Mouse (Mus musculus) layer of hippocampus, adult 11-12 months (tissue): Measurements from ENCODE around the gene Lrtm2.

Experiments
- DNase-seq: peaks from one replicate; pipeline ENCODE4 v3.0.0; 2022; ENCODE audit warnings: low spot score

Gene Lrtm2

GRCm38 (mm10) chr6:119333831-119334230 is 3.3 kb upstream of the Lrtm2 start:
- no peak for DNase-seq

GRCm38 (mm10) chr6:119333202-119333601 is 2.6 kb upstream of the Lrtm2 start:
- DNase-seq: no peak

- no peak for DNase-seq
Measured at GRCm38 (mm10) chr6:119332111-119332510, 1.5 kb upstream of the Lrtm2 start.

- peak; percentile 47 for DNase-seq
Measured at GRCm38 (mm10) chr6:119329936-119330335, 630 bp downstream of the Lrtm2 start.

- peak; percentile 89 for DNase-seq
Measured at GRCm38 (mm10) chr6:119329215-119329714, 1.3 kb downstream of the Lrtm2 start.

GRCm38 (mm10) chr6:119328521-119329115 is 1.9 kb downstream of the Lrtm2 start:
- peak; percentile 47 for DNase-seq

GRCm38 (mm10) chr6:119326541-119326940 is 4.0 kb downstream of the Lrtm2 start:
- no peak for DNase-seq

- no peak for DNase-seq
Measured at GRCm38 (mm10) chr6:119325978-119326377, 4.6 kb downstream of the Lrtm2 start.

GRCm38 (mm10) chr6:119324776-119325175 is 5.8 kb downstream of the Lrtm2 start:
- no peak for DNase-seq

GRCm38 (mm10) chr6:119321752-119322151 is 8.8 kb downstream of the Lrtm2 start:
- DNase-seq: peak; percentile 40

GRCm38 (mm10) chr6:119320481-119320880 is 10.1 kb downstream of the Lrtm2 start:
- no peak for DNase-seq

- DNase-seq: no peak
Measured at GRCm38 (mm10) chr6:119319358-119319757, 11.2 kb downstream of the Lrtm2 start.

- DNase-seq: no peak
Measured at GRCm38 (mm10) chr6:119318732-119319131, 11.8 kb downstream of the Lrtm2 start.

- DNase-seq: no peak
Measured at GRCm38 (mm10) chr6:119314751-119315476, 15.7 kb downstream of the Lrtm2 start.

GRCm38 (mm10) chr6:119313588-119314375 is 16.8 kb downstream of the Lrtm2 start:
- no peak for DNase-seq

GRCm38 (mm10) chr6:119313096-119313495 is 17.5 kb downstream of the Lrtm2 start:
- no peak for DNase-seq

- DNase-seq: no peak
Measured at GRCm38 (mm10) chr6:119312381-119312780, 18.2 kb downstream of the Lrtm2 start.

GRCm38 (mm10) chr6:119310176-119310575 is 20.4 kb downstream of the Lrtm2 start:
- DNase-seq: peak; percentile 46

- no peak for DNase-seq
Measured at GRCm38 (mm10) chr6:119307867-119308413, 22.6 kb downstream of the Lrtm2 start.

GRCm38 (mm10) chr6:119303331-119303730 is 27.2 kb downstream of the Lrtm2 start:
- no peak for DNase-seq

GRCm38 (mm10) chr6:119301310-119301709 is 29.3 kb downstream of the Lrtm2 start:
- DNase-seq: no peak

- DNase-seq: peak; percentile 61
Measured at GRCm38 (mm10) chr6:119280761-119281160, 49.8 kb downstream of the Lrtm2 start.
